Mouse (Mus musculus) heart, embryonic 15.5 days (tissue): ENCODE data around the gene Brap. TPM values are rescaled to one million over a fixed set of nuclear protein-coding genes. Genes with fewer than 3 reads are reported as not detected.
A peak's percentile ranks its signal among the peaks of the same experiment; 100 is the strongest.

Experiments
- ATAC-seq: fragments of 200-750 bp; cut with Nextera tagmentation; replicated peaks from 2 replicates; pipeline ENCODE4 v1.8.0; 2017; ENCODE audit warnings: low read depth, moderate TSS enrichment; ENCODE audit not compliant: insufficient number of reproducible peaks, insufficient read depth, low FRiP score
- H3K27ac ChIP-seq: fragments of 300-500 bp; sonication (generic); 2 replicates; pipeline ENCODE4 v1.5.1; 2015; ENCODE audit warnings: mild to moderate bottlenecking, inconsistent platforms
- H3K27me3 ChIP-seq: fragments of 300-500 bp; sonication (generic); 2 replicates; pipeline ENCODE4 v1.6.1; 2015; ENCODE audit warnings: inconsistent platforms
- H3K36me3 ChIP-seq: fragments of 300-500 bp; sonication (generic); 2 replicates; pipeline ENCODE4 v1.6.1; 2015; ENCODE audit warnings: mild to moderate bottlenecking, inconsistent platforms
- H3K4me1 ChIP-seq: fragments of 300-500 bp; sonication (generic); replicated peaks from 2 replicates; pipeline ENCODE4 v1.6.1; 2015; ENCODE audit warnings: inconsistent platforms
- H3K4me2 ChIP-seq: fragments of 300-500 bp; sonication (generic); 2 replicates; pipeline ENCODE4 v1.6.1; 2015; ENCODE audit warnings: inconsistent platforms, mild to moderate bottlenecking, moderate library complexity
- H3K4me3 ChIP-seq: fragments of 300-500 bp; sonication (generic); 2 replicates; pipeline ENCODE4 v1.5.1; 2015; ENCODE audit warnings: mild to moderate bottlenecking, inconsistent platforms
- H3K9ac ChIP-seq: fragments of 300-500 bp; sonication (generic); 2 replicates; pipeline ENCODE4 v1.6.1; 2015; ENCODE audit warnings: mild to moderate bottlenecking, inconsistent platforms
- H3K9me3 ChIP-seq: fragments of 300-500 bp; sonication (generic); replicated peaks from 2 replicates; pipeline ENCODE4 v1.6.1; 2016; ENCODE audit warnings: inconsistent platforms
- WGBS: fragments of 180-500 bp; shearing (Covaris S2); methylation state at CpG from one replicate; pipeline ENCODE4 v1.1.7; 2015; ENCODE audit warnings: mixed read lengths; 5-methylcytosine and 5-hydroxymethylcytosine counted together
- polyA plus RNA-seq: library from polyadenylated mRNA; unstranded; fragments of >200 nt; fragmentation: Nextera tagmentation; extraction: Ambion mirVana; gene quantifications from 2 replicates; pipeline ENCODE4 v1.2.1, GENCODE M21; 2015

Brap gene
- polyA plus RNA-seq, 1 experiment from 2014 or later = 22.7 TPM

- Histone ChIP-seq H3K9ac (no peak overlapping the region), H3K4me1 (peaks cover 25% of the 10 kb centered on the region), H3K36me3 (no peaks in the 10 kb centered on the region), H3K4me2 (no peak overlapping the region), H3K27ac (no peak overlapping the region), H3K9me3 (no peaks in the 10 kb centered on the region), H3K27me3 (no peaks in the 10 kb centered on the region), H3K4me3 (no peak overlapping the region)
- 61% methylated on average over 1 of the region's 1 CpGs for WGBS
- ATAC-seq = no peak
These were observed 43.0 kb downstream of the Brap start for GRCm38 (mm10) chr5:121703341-121703740.

- ATAC-seq = peak; percentile 27; the same call in 1 of the 2 replicates
- Histone ChIP-seq H3K36me3 (no peaks in the 10 kb centered on the region), H3K4me3 (peak overlapping the region; percentile 39), H3K9me3 (no peaks in the 10 kb centered on the region), H3K9ac (0 out of 2 replicates have a peak overlapping the region, but pooled peaks have one; percentile 19), H3K27ac (no peak overlapping the region), H3K27me3 (no peaks in the 10 kb centered on the region), H3K4me1 (peaks cover 25% of the 10 kb centered on the region), H3K4me2 (peak overlapping the region; percentile 65)
- WGBS = 6% methylated on average over 20 of the region's 20 CpGs
These were observed 44.3 kb downstream of the Brap start for GRCm38 (mm10) chr5:121704512-121705248.

GRCm38 (mm10) chr5:121710402-121710801 lies 50.0 kb downstream of the Brap start:
- WGBS = 51% methylated on average over 2 of the region's 2 CpGs
- peaks cover 24% of the 10 kb centered on the region for H3K4me1 ChIP-seq
- ATAC-seq = no peak
- H3K27ac ChIP-seq = peak overlapping the region; percentile 98
- no peaks in the 10 kb centered on the region for H3K27me3 ChIP-seq
- H3K4me3 ChIP-seq = peak overlapping the region; percentile 82
- no peaks in the 10 kb centered on the region for H3K36me3 ChIP-seq
- H3K9me3 ChIP-seq = no peaks in the 10 kb centered on the region
- no peak overlapping the region for H3K9ac ChIP-seq
- peak overlapping the region; percentile 83 for H3K4me2 ChIP-seq

GRCm38 (mm10) chr5:121710851-121711173 lies 50.4 kb downstream of the Brap start:
- Histone ChIP-seq H3K4me3 (peak overlapping the region; percentile 82), H3K9me3 (no peaks in the 10 kb centered on the region), H3K36me3 (no peaks in the 10 kb centered on the region), H3K27me3 (no peaks in the 10 kb centered on the region), H3K4me1 (peaks cover 28% of the 10 kb centered on the region), H3K27ac (peak overlapping the region; percentile 98), H3K9ac (peak overlapping the region; percentile 98), H3K4me2 (peak overlapping the region; percentile 83)
- ATAC-seq = no peak
- under 1% methylated on average over 12 of the region's 12 CpGs for WGBS

GRCm38 (mm10) chr5:121711174-121711927 lies 51.0 kb downstream of the Brap start, which contains the start of gene Atxn2:
Atxn2 (plus strand) TSS chr5:121711337.
- no peaks in the 10 kb centered on the region for H3K36me3 ChIP-seq
- no peaks in the 10 kb centered on the region for H3K9me3 ChIP-seq
- H3K4me2 ChIP-seq = peak within 1 kb of the TSS; percentile 83
- H3K27me3 ChIP-seq = no peaks in the 10 kb centered on the region
- H3K4me3 ChIP-seq = peak within 1 kb of the TSS; percentile 82
- 0% methylated on average over 58 of the region's 103 CpGs for WGBS
- peak within 1 kb of the TSS; percentile 98 for H3K9ac ChIP-seq
- peak; percentile 75 for ATAC-seq
- H3K27ac ChIP-seq = peak within 1 kb of the TSS; percentile 98
- H3K4me1 ChIP-seq = peaks cover 32% of the 10 kb centered on the region

- Histone ChIP-seq H3K4me3 (peak overlapping the region; percentile 82), H3K9me3 (no peaks in the 10 kb centered on the region), H3K27ac (peak overlapping the region; percentile 98), H3K36me3 (no peaks in the 10 kb centered on the region), H3K27me3 (no peaks in the 10 kb centered on the region), H3K4me1 (peaks cover 35% of the 10 kb centered on the region), H3K9ac (peak overlapping the region; percentile 98), H3K4me2 (peak overlapping the region; percentile 83)
- WGBS = 0% methylated on average over 36 of the region's 57 CpGs
- peak; percentile 38 for ATAC-seq
These were observed 51.5 kb downstream of the Brap start for GRCm38 (mm10) chr5:121711928-121712231.

- H3K36me3 ChIP-seq = peaks cover 1% of the 10 kb centered on the region; the same call in 1 of the 2 replicates
- peak overlapping the region; percentile 82 for H3K4me3 ChIP-seq
- H3K9me3 ChIP-seq = no peaks in the 10 kb centered on the region
- peak overlapping the region; percentile 83 for H3K4me2 ChIP-seq
- no peaks in the 10 kb centered on the region for H3K27me3 ChIP-seq
- H3K27ac ChIP-seq = peak overlapping the region; percentile 98
- under 1% methylated on average over 48 of the region's 66 CpGs for WGBS
- peak overlapping the region; percentile 98 for H3K9ac ChIP-seq
- peaks cover 35% of the 10 kb centered on the region for H3K4me1 ChIP-seq
- peak; percentile 51 for ATAC-seq
These were observed 52.0 kb downstream of the Brap start for GRCm38 (mm10) chr5:121712232-121712933.

- Histone ChIP-seq H3K9ac (peak overlapping the region; percentile 98), H3K4me3 (peak overlapping the region; percentile 82), H3K27ac (peak overlapping the region; percentile 98), H3K27me3 (no peaks in the 10 kb centered on the region), H3K4me1 (peaks cover 37% of the 10 kb centered on the region), H3K36me3 (peaks cover 4% of the 10 kb centered on the region; the same call in 1 of the 2 replicates), H3K9me3 (no peaks in the 10 kb centered on the region), H3K4me2 (peak overlapping the region; percentile 83)
- under 1% methylated on average over 32 of the region's 32 CpGs for WGBS
- ATAC-seq = peak; percentile 55; the same call in 1 of the 2 replicates
These were observed 52.7 kb downstream of the Brap start for GRCm38 (mm10) chr5:121712934-121713538.

GRCm38 (mm10) chr5:121714331-121714730 lies 54.0 kb downstream of the Brap start:
- 0 out of 2 replicates have a peak overlapping the region, but pooled peaks have one; percentile 19 for H3K9ac ChIP-seq
- peak overlapping the region; percentile 83 for H3K4me2 ChIP-seq
- H3K4me3 ChIP-seq = peak overlapping the region; percentile 82; the same call in 1 of the 2 replicates
- H3K4me1 ChIP-seq = peaks cover 47% of the 10 kb centered on the region
- WGBS = 74% methylated on average over 1 of the region's 1 CpGs
- H3K27me3 ChIP-seq = no peaks in the 10 kb centered on the region
- H3K36me3 ChIP-seq = peaks cover 4% of the 10 kb centered on the region; the same call in 1 of the 2 replicates
- H3K27ac ChIP-seq = peak overlapping the region; percentile 98; the same call in 1 of the 2 replicates
- no peak for ATAC-seq
- H3K9me3 ChIP-seq = no peaks in the 10 kb centered on the region

- Histone ChIP-seq H3K36me3 (peaks cover 4% of the 10 kb centered on the region; the same call in 1 of the 2 replicates), H3K4me1 (peaks cover 53% of the 10 kb centered on the region), H3K9me3 (no peaks in the 10 kb centered on the region), H3K9ac (no peak overlapping the region), H3K27me3 (no peaks in the 10 kb centered on the region), H3K4me3 (no peak overlapping the region), H3K27ac (no peak overlapping the region), H3K4me2 (no peak overlapping the region)
- WGBS = 81% methylated on average over 6 of the region's 6 CpGs
- no peak for ATAC-seq
These were observed 54.6 kb downstream of the Brap start for GRCm38 (mm10) chr5:121714928-121715327.
